Mouse (Mus musculus) midbrain, embryonic 14.5 days (tissue): Measurements from ENCODE around the gene Foxb1. TPM values are rescaled to one million over a fixed set of nuclear protein-coding genes. Genes with fewer than 3 reads are reported as not detected.

Experiments used
- polyA plus RNA-seq: library from polyadenylated mRNA; unstranded; fragments of >200 nt; fragmentation: Nextera tagmentation; extraction: Ambion mirVana; gene quantifications from 2 replicates; pipeline ENCODE4 v1.2.1, GENCODE M21; 2014

Gene Foxb1
- polyA plus RNA-seq, 1 experiment from 2014 or later = 9.9 TPM

Other genes with a start within 250 kb of the Foxb1 start
- 74.8 and 92.8 TPM in 2 replicates for gene Bnip2, start 228.5 kb upstream of the Foxb1 start, polyA plus RNA-seq